Mouse (Mus musculus): ENCODE measurements at regions not wholly inside any gene's neighbourhood (a gene's known extent, or its start where the extent isn't known, plus 50 kb on each side); places are given as distances from the start of the nearest gene placed in this dataset.
"Not testable (repeated sequence)": the region's sequence is repeated elsewhere in the genome, so short reads cannot be mapped to it uniquely, and the experiment has no call there.

GRCm38 (mm10) chr13:5546011-5546410, 315.3 kb upstream of the Klf6 start:
- no peak for DNase-seq

GRCm38 (mm10) chr13:5546937-5547336, 314.3 kb upstream of the Klf6 start:
- DNase-seq, result no peak

GRCm38 (mm10) chr13:5548768-5549167, 312.5 kb upstream of the Klf6 start:
- no peak for DNase-seq

GRCm38 (mm10) chr13:5549175-5549574, 312.1 kb upstream of the Klf6 start:
- DNase-seq, result no peak

- no peak for DNase-seq
Measured at GRCm38 (mm10) chr13:5549747-5550146, 311.5 kb upstream of the Klf6 start.

- DNase-seq, result no peak
Measured at GRCm38 (mm10) chr13:5550354-5550753, 310.9 kb upstream of the Klf6 start.

- no peak for DNase-seq
Measured at GRCm38 (mm10) chr13:5551131-5551530, 310.2 kb upstream of the Klf6 start.

- DNase-seq, result no peak
Measured at GRCm38 (mm10) chr13:5553461-5553860, 307.8 kb upstream of the Klf6 start.

GRCm38 (mm10) chr13:5558095-5558494, 303.2 kb upstream of the Klf6 start:
- DNase-seq, result no peak

GRCm38 (mm10) chr13:5566479-5566878, 294.8 kb upstream of the Klf6 start:
- DNase-seq, result no peak

GRCm38 (mm10) chr13:5566896-5567295, 294.4 kb upstream of the Klf6 start:
- DNase-seq, result no peak

- no peak for DNase-seq
Measured at GRCm38 (mm10) chr13:5569579-5569978, 291.7 kb upstream of the Klf6 start.

GRCm38 (mm10) chr13:5570386-5570785, 290.9 kb upstream of the Klf6 start:
- no peak for DNase-seq

- no peak for DNase-seq
Measured at GRCm38 (mm10) chr13:5576568-5576967, 284.7 kb upstream of the Klf6 start.

GRCm38 (mm10) chr13:5583681-5584080, 277.6 kb upstream of the Klf6 start:
- not testable (repeated sequence) for DNase-seq

GRCm38 (mm10) chr13:5587196-5587595, 274.1 kb upstream of the Klf6 start:
- no peak for DNase-seq

GRCm38 (mm10) chr13:5591286-5591685, 270.0 kb upstream of the Klf6 start:
- no peak for DNase-seq

- DNase-seq, result no peak
Measured at GRCm38 (mm10) chr13:5591837-5592555, 269.3 kb upstream of the Klf6 start.

- DNase-seq, result no peak
Measured at GRCm38 (mm10) chr13:5592556-5593061, 268.7 kb upstream of the Klf6 start.

GRCm38 (mm10) chr13:5601648-5602047, 259.6 kb upstream of the Klf6 start:
- no peak for DNase-seq

- DNase-seq, result no peak
Measured at GRCm38 (mm10) chr13:5603905-5604596, 257.2 kb upstream of the Klf6 start.

- DNase-seq, result no peak
Measured at GRCm38 (mm10) chr13:5605418-5605817, 255.9 kb upstream of the Klf6 start.

- DNase-seq, result no peak
Measured at GRCm38 (mm10) chr13:5607462-5607861, 253.8 kb upstream of the Klf6 start.
